10 mouse cellular contexts compared by ENCODE assay signal in the genomic region with DNA sequence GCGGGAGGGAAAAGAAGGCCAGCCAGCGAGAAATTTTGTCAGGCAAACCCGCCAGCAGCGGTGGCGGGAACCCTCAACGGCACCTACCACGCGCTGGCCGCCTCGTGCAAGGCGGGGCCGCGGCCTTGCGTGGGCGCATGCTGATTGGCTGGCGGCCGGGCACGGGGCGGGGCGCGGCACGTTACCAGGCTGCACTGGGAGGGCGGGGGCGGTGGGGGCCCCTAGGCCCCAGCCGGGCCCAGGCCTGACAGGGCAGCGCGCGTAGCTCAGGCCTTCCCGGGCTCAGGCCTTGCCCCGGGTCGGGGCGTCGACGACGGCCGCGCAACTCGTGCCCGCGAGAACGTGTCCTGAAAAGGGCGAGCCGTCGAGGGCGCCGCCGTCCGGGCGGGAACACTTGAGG. TPM values are rescaled to one million over a fixed set of nuclear protein-coding genes. Genes with fewer than 3 reads are reported as not detected.
DNase-seq lines count a peak whose midpoint lies in the region; ATAC-seq and TF ChIP-seq lines count a peak whose summit lies in the region.
"Had no signal": no experiment of that assay in that cellular context is flagged by ENCODE, and none has a peak within 500 bp of the region (broad histone marks: within the 10 kb centered on the region; RNA-seq: fewer than 3 reads in every experiment).

No protein-coding gene starts in this region.

- TF ChIP-seq POLR2A in kidney, adult 2 months (IDR thresholded peaks at IDR 0.05; ENCODE audit: low read depth, low read length): no peak

- peaks cover 12% of the 10 kb centered on the region for H3K4me1 ChIP-seq in liver, embryonic 12.5 days
- H3K4me1 ChIP-seq in kidney, adult 2 months (ENCODE audit: control insufficient read depth, insufficient read depth, low read length): no peaks in the 10 kb centered on the region

- peak; percentile 14 for DNase-seq in gastrocnemius, adult 2 months
- no peak for DNase-seq in gastrocnemius, postnatal 14 days
- DNase-seq in spleen, postnatal 4 days (ENCODE audit: low spot score in 2 of 2): peak; percentile 12 to 61
- no peak for DNase-seq in spleen, adult 18-20 months
- peak; percentile 91 for DNase-seq in testis, postnatal 14 days (ENCODE audit: low spot score)
- DNase-seq in frontal cortex, postnatal 36 days (ENCODE audit: low spot score in 2 of 2): no peak
- no peak for DNase-seq in kidney, adult 2 months

- no peak overlapping the region for H3K27ac ChIP-seq in gastrocnemius, adult 2 months
- no peak overlapping the region for H3K27ac ChIP-seq in liver, embryonic 12.5 days
- no peak overlapping the region for H3K27ac ChIP-seq in kidney, adult 2 months (ENCODE audit: insufficient read depth, low read depth, low read length)

- intact Hi-C loops in gastrocnemius, adult 2 months (cut with DNase I): loop anchor here (5.0 kb wide), 1 partner anchor 125 kb away; a partner anchor contains a TSS
- intact Hi-C loops in gastrocnemius, postnatal 14 days (cut with DNase I; ENCODE audit: low total_unique reads): no loop called here

- H3K9ac ChIP-seq in liver, embryonic 12.5 days: no peak overlapping the region

- H3K27me3 ChIP-seq in liver, embryonic 12.5 days (replicated peaks): peaks cover 30% of the 10 kb centered on the region
- no peaks in the 10 kb centered on the region for H3K27me3 ChIP-seq in kidney, adult 2 months (replicated peaks; ENCODE audit: control insufficient read depth, insufficient read depth, low read length)

- no peaks in the 10 kb centered on the region for H3K36me3 ChIP-seq in liver, embryonic 12.5 days
- no peaks in the 10 kb centered on the region for H3K36me3 ChIP-seq in kidney, adult 2 months (ENCODE audit: control insufficient read depth, insufficient read depth, low read length)

- peaks cover 6% of the 10 kb centered on the region for H3K9me3 ChIP-seq in liver, embryonic 12.5 days (replicated peaks)

- peak overlapping the region; percentile 71 for H3K4me2 ChIP-seq in liver, embryonic 12.5 days

- no peak for TF ChIP-seq CTCF in gastrocnemius, adult 2 months (IDR thresholded peaks at IDR 0.05)
- TF ChIP-seq CTCF in kidney, adult 2 months (conservative IDR thresholded peaks at IDR 0.05; ENCODE audit: insufficient read depth, insufficient read length, low read depth, low read length): no peak

- no peak overlapping the region for H3K4me3 ChIP-seq in gastrocnemius, adult 2 months
- H3K4me3 ChIP-seq in liver, embryonic 12.5 days: peak overlapping the region; percentile 52
- H3K4me3 ChIP-seq in kidney, adult 2 months (ENCODE audit: insufficient read depth, low read depth, low read length): no peak overlapping the region
- H3K4me3 ChIP-seq: myocyte had no signal

- 0 out of 2 replicates have a peak, but pooled peaks have one; percentile 5 for ATAC-seq in liver, embryonic 12.5 days

- 41% methylated on average over 43 of the region's 49 CpGs for WGBS in liver, embryonic 12.5 days (ENCODE audit: insufficient replicate concordance)
- 51% methylated on average over 49 of the region's 49 CpGs for WGBS in kidney, adult 2 months

RNA-seq across cellular contexts. Expression of a gene that starts 0.6 kb away (rescaled TPM):
- total RNA-seq in gastrocnemius, adult 2 months (2021): not detected
- total RNA-seq in gastrocnemius, postnatal 14 days (2021): not detected
- polyA plus RNA-seq in liver, embryonic 12.5 days (2016; fragmentation: Nextera tagmentation; extraction: Ambion mirVana): 0.35 and 0.37 TPM in 2 replicates
- 0.09 and 0.26 TPM in 2 replicates for polyA plus RNA-seq in kidney, adult 2 months (2012; rRNA removed)
- polyA plus RNA-seq: brain, embryonic 14.5 days; myocyte had no signal

RNA-seq across cellular contexts. Expression of a gene that starts 43.1 kb away (rescaled TPM):
- total RNA-seq in gastrocnemius, adult 2 months (2021): 1 to 10 TPM; 4.1 to 4.6 TPM
- total RNA-seq in gastrocnemius, postnatal 14 days (2021): 1 to 10 TPM; 5.2 to 6.0 TPM
- polyA plus RNA-seq in liver, embryonic 12.5 days (2016; fragmentation: Nextera tagmentation; extraction: Ambion mirVana): 0.25 and 0.37 TPM in 2 replicates
- 4.2 and 4.5 TPM in 2 replicates for polyA plus RNA-seq in kidney, adult 2 months (2012; rRNA removed)

Comparison
In these comparisons a context has a peak if more than half of its experiments do, and no peak if none do; other contexts are left out.
1. DNase-seq: peak in gastrocnemius, adult 2 months (single experiment), spleen, postnatal 4 days (2 of 2) and testis, postnatal 14 days (single experiment); none in gastrocnemius, postnatal 14 days (single experiment), spleen, adult 18-20 months (0 of 2), frontal cortex, postnatal 36 days (0 of 2) and kidney, adult 2 months (single experiment).